29 mouse cellular contexts compared by ENCODE assay signal in genomic region chr7:129355561-129355960, GRCm38 (mm10).
"Had no signal": no experiment of that assay in that cellular context is flagged by ENCODE, and none has a peak within 500 bp of the region (broad histone marks: within the 10 kb centered on the region; RNA-seq: fewer than 3 reads in every experiment).

No protein-coding gene starts in this region.

- H3K9ac ChIP-seq: heart, embryonic 13.5 days; heart, embryonic 15.5 days; hindbrain, embryonic 12.5 days; hindbrain, embryonic 14.5 days; intestine, embryonic 15.5 days; limb, embryonic 12.5 days; liver, embryonic 13.5 days; liver, embryonic 15.5 days had no signal

- H3K4me1 ChIP-seq: heart, embryonic 13.5 days; heart, embryonic 15.5 days; hindbrain, embryonic 10.5 days; hindbrain, embryonic 12.5 days; intestine, embryonic 15.5 days; limb, embryonic 10.5 days; limb, embryonic 12.5 days; liver, embryonic 13.5 days; liver, embryonic 15.5 days had no signal

- H3K36me3 ChIP-seq: heart, embryonic 13.5 days; heart, embryonic 15.5 days; hindbrain, embryonic 10.5 days; hindbrain, embryonic 12.5 days; intestine, embryonic 15.5 days; limb, embryonic 10.5 days; limb, embryonic 12.5 days; liver, embryonic 13.5 days; liver, embryonic 15.5 days had no signal

- ATAC-seq: hindbrain, embryonic 16.5 days; inflammation-experienced regulatory T-cells, adult 6 months; intestine, embryonic 15.5 days; intestine, postnatal 0 days had no signal

- DNase-seq: gastrocnemius, adult 2 months; gastrocnemius, postnatal 10 days; gastrocnemius, postnatal 25 days; heart, adult 2 months; heart, postnatal 14 days; heart, postnatal 36 days; kidney, adult 18-20 months; kidney, adult 8-10 months; kidney, postnatal 10 days; kidney, postnatal 25 days; kidney, postnatal 4 days; liver; liver, embryonic 13.5 days had no signal

- H3K4me3 ChIP-seq: gastrocnemius, adult 2 months; heart, adult 2 months; heart, embryonic 13.5 days; heart, embryonic 15.5 days; hindbrain, embryonic 10.5 days; hindbrain, embryonic 12.5 days; intestine, embryonic 15.5 days; layer of hippocampus, adult 2 months; left cerebral cortex, adult 2 months; limb, embryonic 10.5 days; limb, embryonic 12.5 days; liver, embryonic 13.5 days; liver, embryonic 15.5 days had no signal

- H3K27me3 ChIP-seq: heart, embryonic 13.5 days; heart, embryonic 15.5 days; hindbrain, embryonic 12.5 days; intestine, embryonic 15.5 days; limb, embryonic 12.5 days; liver, embryonic 13.5 days; liver, embryonic 15.5 days had no signal

- H3K27ac ChIP-seq: gastrocnemius, adult 2 months; heart, adult 2 months; heart, embryonic 13.5 days; heart, embryonic 15.5 days; hindbrain, embryonic 10.5 days; hindbrain, embryonic 12.5 days; hindbrain, embryonic 14.5 days; intestine, embryonic 15.5 days; layer of hippocampus, adult 2 months; left cerebral cortex, adult 2 months; limb, embryonic 10.5 days; limb, embryonic 12.5 days; liver, embryonic 13.5 days; liver, embryonic 15.5 days had no signal

- H3K4me2 ChIP-seq: heart, embryonic 11.5 days; heart, embryonic 13.5 days; heart, embryonic 15.5 days; hindbrain, embryonic 12.5 days; hindbrain, embryonic 14.5 days; intestine, embryonic 15.5 days; limb, embryonic 12.5 days; liver, embryonic 11.5 days; liver, embryonic 13.5 days; liver, embryonic 15.5 days had no signal

- H3K9me3 ChIP-seq: heart, embryonic 13.5 days; heart, embryonic 15.5 days; hindbrain, embryonic 10.5 days; hindbrain, embryonic 12.5 days; intestine, embryonic 15.5 days; limb, embryonic 10.5 days; limb, embryonic 12.5 days; liver, embryonic 13.5 days; liver, embryonic 15.5 days had no signal
